Mouse (Mus musculus) midbrain, embryonic 14.5 days (tissue): ENCODE data around the gene Vmn1r152. TPM values are rescaled to one million over a fixed set of nuclear protein-coding genes. Genes with fewer than 3 reads are reported as not detected.
"Not testable (repeated sequence)": the region's sequence is repeated elsewhere in the genome, so short reads cannot be mapped to it uniquely, and the experiment has no call there.

Experiments
- ATAC-seq: fragments of 200-750 bp; cut with Nextera tagmentation; 2 replicates; pipeline ENCODE4 v1.8.0; 2017; ENCODE audit warnings: moderate number of reproducible peaks, moderate library complexity; ENCODE audit not compliant: low FRiP score, low TSS enrichment
- DNase-seq: peaks from one replicate; pipeline ENCODE4 v3.0.0-alpha.2; 2015
- H3K27ac ChIP-seq: fragments of 300-500 bp; sonication (generic); replicated peaks from 2 replicates; pipeline ENCODE4 v1.5.1; 2014; ENCODE audit warnings: mild to moderate bottlenecking, low read depth, low read length, moderate library complexity
- H3K27me3 ChIP-seq: fragments of 300-500 bp; sonication (generic); 2 replicates; pipeline ENCODE4 v1.6.1; 2014; ENCODE audit warnings: low read length, control low read depth, mixed read lengths; ENCODE audit not compliant: control insufficient read depth, insufficient read depth
- H3K36me3 ChIP-seq: fragments of 300-500 bp; sonication (generic); 2 replicates; pipeline ENCODE4 v1.6.1; 2014; ENCODE audit warnings: low read length, control low read depth; ENCODE audit not compliant: control insufficient read depth, insufficient read depth
- H3K4me1 ChIP-seq: fragments of 300-500 bp; sonication (generic); 2 replicates; pipeline ENCODE4 v1.6.1; 2014; ENCODE audit warnings: mild to moderate bottlenecking, antibody characterized with exemption, low read length, control low read depth; ENCODE audit not compliant: control insufficient read depth, insufficient read depth
- H3K4me2 ChIP-seq: fragments of 300-500 bp; sonication (generic); 2 replicates; pipeline ENCODE4 v1.6.1; 2014; ENCODE audit warnings: mild to moderate bottlenecking, low read length, moderate library complexity
- H3K4me3 ChIP-seq: fragments of 300-500 bp; sonication (generic); replicated peaks from 2 replicates; pipeline ENCODE4 v1.5.1; 2014; ENCODE audit warnings: low read depth, low read length
- H3K9ac ChIP-seq: fragments of 300-500 bp; sonication (generic); replicated peaks from 2 replicates; pipeline ENCODE4 v1.6.1; 2014; ENCODE audit warnings: mild to moderate bottlenecking, low read length, moderate library complexity
- H3K9me3 ChIP-seq: fragments of 300-500 bp; sonication (generic); 2 replicates; pipeline ENCODE4 v1.6.1; 2016; ENCODE audit warnings: low read length, control low read depth, mixed read lengths; ENCODE audit not compliant: control insufficient read depth
- WGBS: fragments of 180-500 bp; shearing (Covaris S2); extraction: QIAGEN DNeasy Blood & Tissue Kit; methylation state at CpG from one replicate; pipeline ENCODE4 v1.1.7; 2014; 5-methylcytosine and 5-hydroxymethylcytosine counted together
- polyA plus RNA-seq: library from polyadenylated mRNA; unstranded; fragments of >200 nt; fragmentation: Nextera tagmentation; extraction: Ambion mirVana; gene quantifications from 2 replicates; pipeline ENCODE4 v1.2.1, GENCODE M21; 2014

Vmn1r152 gene
- not detected in 2 replicates for polyA plus RNA-seq

- H3K9ac ChIP-seq, H3K4me1 ChIP-seq, H3K4me2 ChIP-seq, H3K27me3 ChIP-seq, H3K4me3 ChIP-seq, DNase-seq, H3K27ac ChIP-seq, ATAC-seq, H3K9me3 ChIP-seq, H3K36me3 ChIP-seq: not testable (repeated sequence)
- no CpG with 5 or more reads among the region's 3 CpGs for WGBS
Observed at GRCm38 (mm10) chr7:22522667-22523066, at the start of gene Vmn1r152. TSS of gene Vmn1r152 (plus strand) at chr7:22522967.

- not testable (repeated sequence) for H3K9me3 ChIP-seq, H3K9ac ChIP-seq, ATAC-seq, H3K27ac ChIP-seq, H3K4me1 ChIP-seq, H3K4me2 ChIP-seq, H3K4me3 ChIP-seq, H3K36me3 ChIP-seq, H3K27me3 ChIP-seq, DNase-seq
- 16% methylated on average over 1 of the region's 3 CpGs for WGBS
Observed at GRCm38 (mm10) chr7:22499578-22499977, 23.2 kb upstream of the Vmn1r152 start, which contains the start of gene Vmn1r151. TSS of gene Vmn1r151 (minus strand) at chr7:22499678.

GRCm38 (mm10) chr7:22534787-22535186 is 12.0 kb downstream of the Vmn1r152 start, which contains the start of gene Gm8677:
TSS of gene Gm8677 (minus strand) at chr7:22534887.
- H3K27ac ChIP-seq, DNase-seq, H3K9me3 ChIP-seq, H3K36me3 ChIP-seq, H3K4me1 ChIP-seq, H3K27me3 ChIP-seq, H3K9ac ChIP-seq, H3K4me2 ChIP-seq, H3K4me3 ChIP-seq, ATAC-seq: not testable (repeated sequence)
- WGBS: no CpG with 5 or more reads among the region's 1 CpGs

- not testable (repeated sequence) for H3K4me1 ChIP-seq, ATAC-seq, H3K27me3 ChIP-seq, H3K36me3 ChIP-seq, H3K27ac ChIP-seq, H3K9ac ChIP-seq, DNase-seq, H3K4me3 ChIP-seq, H3K9me3 ChIP-seq, H3K4me2 ChIP-seq
- no CpG with 5 or more reads among the region's 3 CpGs for WGBS
Observed at GRCm38 (mm10) chr7:22565243-22565642, 42.5 kb downstream of the Vmn1r152 start, which contains the start of gene Gm4201. TSS of gene Gm4201 (minus strand) at chr7:22565343.

Other genes with a start within 250 kb of the Vmn1r152 start
- gene Gm4187, start 193.2 kb upstream of the Vmn1r152 start, polyA plus RNA-seq: not detected in 2 replicates
- not detected in 2 replicates for gene Gm8660, start 151.9 kb upstream of the Vmn1r152 start, polyA plus RNA-seq
- gene Vmn1r148, start 109.4 kb upstream of the Vmn1r152 start, polyA plus RNA-seq: not detected in 2 replicates
- gene Vmn1r149, start 84.7 kb upstream of the Vmn1r152 start, polyA plus RNA-seq: not detected in 2 replicates
- gene Gm10665, start 58.9 kb upstream of the Vmn1r152 start, polyA plus RNA-seq: not detected in 2 replicates
- gene Vmn1r151, start 23.3 kb upstream of the Vmn1r152 start, polyA plus RNA-seq: not detected in 2 replicates
- gene Gm8677, start 11.9 kb downstream of the Vmn1r152 start, polyA plus RNA-seq: not detected in 2 replicates
- gene Gm4201, start 42.4 kb downstream of the Vmn1r152 start, polyA plus RNA-seq: not detected in 2 replicates
- gene Gm4565, start 65.2 kb downstream of the Vmn1r152 start, polyA plus RNA-seq: not detected in 2 replicates
- not detected in 2 replicates for gene Vmn1r155, start 135.1 kb downstream of the Vmn1r152 start, polyA plus RNA-seq
- not detected in 2 replicates for gene Gm8693, start 169.3 kb downstream of the Vmn1r152 start, polyA plus RNA-seq
- not detected in 2 replicates for gene Gm4567, start 196.7 kb downstream of the Vmn1r152 start, polyA plus RNA-seq
- gene Vmn1r157, start 238.7 kb downstream of the Vmn1r152 start, polyA plus RNA-seq: not detected in 2 replicates